Mouse (Mus musculus) erythroblast, embryonic 14.5 days (primary cell): Measurements from ENCODE around the gene Atoh8.

Source experiments
- GATA1 ChIP-seq: IDR thresholded peaks from 2 replicates; pipeline ENCODE4 v1.6.1; 2012; ENCODE audit warnings: low read length, inconsistent platforms, mixed read lengths
- TAL1 ChIP-seq: IDR thresholded peaks from 3 replicates; pipeline ENCODE4 v1.6.1; 2012; ENCODE audit warnings: low read length, inconsistent platforms, mixed read lengths

DNA sequence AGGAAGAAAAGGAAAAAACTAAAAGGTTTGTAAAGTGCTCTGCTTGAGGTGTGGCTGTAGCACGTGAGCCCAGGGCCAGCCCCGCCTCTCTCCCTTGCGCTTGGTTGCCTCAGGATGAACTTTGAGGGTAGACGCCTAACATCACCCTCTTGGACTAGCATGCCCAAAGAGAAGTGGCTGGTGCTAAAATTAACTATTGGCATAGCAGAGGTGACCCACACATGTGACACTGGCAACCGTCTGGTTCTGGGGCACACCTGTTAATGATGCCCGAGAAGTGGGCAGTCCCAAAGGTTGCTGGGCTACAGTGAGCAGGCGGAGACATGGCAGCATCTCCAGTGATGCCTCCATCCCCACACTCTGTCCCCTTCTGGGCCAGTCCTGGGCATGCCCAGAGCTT, 24.1 kb upstream of the Atoh8 start:
- no peak for TF ChIP-seq GATA1
- TF ChIP-seq TAL1 = no peak
